Mouse (Mus musculus): Measurements from ENCODE around the gene Arhgap1.

- TF ChIP-seq CTCF (IDR thresholded peaks at IDR 0.05; ENCODE audit: borderline replicate concordance, extremely low read depth, insufficient read depth, insufficient read length) (no peak), POLR2A (IDR thresholded peaks at IDR 0.05; ENCODE audit: borderline replicate concordance, extremely low read depth, insufficient read depth, insufficient read length, poor library complexity, severe bottlenecking) (no peak)
Observed at GRCm38 (mm10) chr2:91634841-91635240, 14.8 kb upstream of the Arhgap1 start.

All from brain, embryonic 14.5 days (tissue).